ENCODE assay signal across 8 mouse cellular contexts in the genomic region with DNA sequence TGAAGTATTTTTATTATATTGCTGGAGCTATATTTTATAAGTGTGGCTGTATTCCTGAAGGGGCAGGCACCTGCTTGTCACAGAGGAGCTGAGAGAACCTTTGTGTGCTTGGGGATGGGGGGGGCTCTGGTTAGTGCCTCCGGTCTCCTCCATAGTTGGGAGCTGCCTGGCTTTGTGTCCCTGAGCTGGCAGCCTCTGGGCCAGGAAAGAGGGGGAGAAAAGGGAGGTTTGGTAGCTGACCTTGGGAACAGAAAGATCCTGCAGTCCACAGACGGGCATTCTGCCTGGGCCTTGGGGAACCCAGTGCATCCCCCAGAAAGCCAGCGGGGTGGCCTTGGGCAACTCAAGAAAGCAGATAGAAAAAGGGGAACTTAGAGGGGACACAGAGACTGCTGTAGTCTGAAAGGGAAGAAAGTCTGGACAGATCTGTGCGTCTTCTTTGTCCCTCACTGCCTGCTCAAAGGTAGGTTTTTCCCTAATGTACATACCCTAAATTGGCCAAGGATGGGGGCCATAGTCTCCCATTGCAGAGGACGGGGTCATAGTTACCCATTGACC. TPM values are rescaled to one million over a fixed set of nuclear protein-coding genes. Genes with fewer than 3 reads are reported as not detected.
DNase-seq lines count a peak whose midpoint lies in the region; ATAC-seq and TF ChIP-seq lines count a peak whose summit lies in the region.

No protein-coding gene starts in this region.

- TF ChIP-seq EP300 in liver, embryonic 14.5 days (IDR thresholded peaks at IDR 0.05; ENCODE audit: low read depth) = no peak

- H3K4me1 ChIP-seq in forebrain, embryonic 12.5 days = peaks cover 76% of the 10 kb centered on the region
- peaks cover 21 to 55% of the 10 kb centered on the region in 2 experiments for H3K4me1 ChIP-seq in liver, embryonic 14.5 days (replicated peaks; ENCODE audit: control insufficient read depth in 2 of 2, insufficient read depth in 2 of 2, low read length in 1 of 2)
- peaks cover 16% of the 10 kb centered on the region for H3K4me1 ChIP-seq in testis, adult 2 months (ENCODE audit: control insufficient read depth, insufficient read depth, low read length)
- H3K4me1 ChIP-seq in kidney, embryonic 15.5 days = peaks cover 79% of the 10 kb centered on the region
- H3K4me1 ChIP-seq in intestine, postnatal 0 days (replicated peaks; ENCODE audit: control insufficient read depth, insufficient read depth, low read length) = peaks cover 11% of the 10 kb centered on the region

- 37% methylated on average over 5 of the region's 5 CpGs for WGBS in forebrain, embryonic 12.5 days
- WGBS in liver, embryonic 14.5 days (ENCODE audit: insufficient replicate concordance) = 62% methylated on average over 5 of the region's 5 CpGs
- WGBS in kidney, embryonic 15.5 days = 79% methylated on average over 5 of the region's 5 CpGs
- 74% methylated on average over 5 of the region's 5 CpGs for WGBS in intestine, postnatal 0 days

- peak; percentile 79 for DNase-seq in ovary, postnatal 36 days (ENCODE audit: low spot score)
- no peak for DNase-seq in ovary, postnatal 14 days (ENCODE audit: low spot score)
- DNase-seq in liver, embryonic 14.5 days (ENCODE audit: low read depth in 3 of 3, low spot score in 3 of 3) = no peak
- DNase-seq in cerebellum, postnatal 25 days = no peak

- H3K9ac ChIP-seq in forebrain, embryonic 12.5 days = peak overlapping the region; percentile 96
- H3K9ac ChIP-seq in liver, embryonic 14.5 days (replicated peaks) = 0 out of 2 replicates have a peak overlapping the region, but pooled peaks have one; percentile 3
- no peak overlapping the region for H3K9ac ChIP-seq in kidney, embryonic 15.5 days
- no peak overlapping the region for H3K9ac ChIP-seq in intestine, postnatal 0 days (ENCODE audit: low read depth, low read length)

- no peak for ATAC-seq in forebrain, embryonic 12.5 days (ENCODE audit: low FRiP score)
- ATAC-seq in liver, embryonic 14.5 days (ENCODE audit: insufficient read depth) = no peak
- ATAC-seq in kidney, embryonic 15.5 days (replicated peaks; ENCODE audit: low FRiP score) = no peak
- no peak for ATAC-seq in intestine, postnatal 0 days

- no peaks in the 10 kb centered on the region for H3K27me3 ChIP-seq in forebrain, embryonic 12.5 days
- H3K27me3 ChIP-seq in liver, embryonic 14.5 days (ENCODE audit: control insufficient read depth, insufficient read depth, low read length) = no peaks in the 10 kb centered on the region
- H3K27me3 ChIP-seq in testis, adult 2 months (ENCODE audit: control insufficient read depth, insufficient read depth, low read length) = no peaks in the 10 kb centered on the region
- H3K27me3 ChIP-seq in kidney, embryonic 15.5 days = no peaks in the 10 kb centered on the region
- no peaks in the 10 kb centered on the region for H3K27me3 ChIP-seq in intestine, postnatal 0 days (replicated peaks; ENCODE audit: control insufficient read depth, insufficient read depth, low read length)

- no peaks in the 10 kb centered on the region for H3K9me3 ChIP-seq in forebrain, embryonic 12.5 days
- H3K9me3 ChIP-seq in liver, embryonic 14.5 days (ENCODE audit: control insufficient read depth, low read length) = no peaks in the 10 kb centered on the region
- no peaks in the 10 kb centered on the region for H3K9me3 ChIP-seq in kidney, embryonic 15.5 days (replicated peaks)
- H3K9me3 ChIP-seq in intestine, postnatal 0 days (ENCODE audit: control insufficient read depth) = no peaks in the 10 kb centered on the region

- H3K4me3 ChIP-seq in forebrain, embryonic 12.5 days (replicated peaks) = peak overlapping the region; percentile 61
- no peak overlapping the region for H3K4me3 ChIP-seq in liver, embryonic 14.5 days (ENCODE audit: insufficient read depth in 1 of 2, low read depth in 2 of 2, low read length in 2 of 2)
- peak overlapping the region; percentile 16; the same call in 1 of the 2 replicates for H3K4me3 ChIP-seq in testis, adult 2 months (ENCODE audit: control insufficient read depth, low read depth, low read length)
- no peak overlapping the region for H3K4me3 ChIP-seq in kidney, embryonic 15.5 days (replicated peaks)
- no peak overlapping the region for H3K4me3 ChIP-seq in intestine, postnatal 0 days (ENCODE audit: low read depth, low read length)

- H3K27ac ChIP-seq in forebrain, embryonic 12.5 days = peak overlapping the region; percentile 98
- H3K27ac ChIP-seq in liver, embryonic 14.5 days = no peak overlapping the region
- peak overlapping the region; percentile 82 for H3K27ac ChIP-seq in testis, adult 2 months (ENCODE audit: control insufficient read depth, insufficient read depth, low read depth, low read length)
- H3K27ac ChIP-seq in kidney, embryonic 15.5 days = no peak overlapping the region
- no peak overlapping the region for H3K27ac ChIP-seq in intestine, postnatal 0 days (ENCODE audit: low read depth, low read length)

- no peak for TF ChIP-seq POLR2A in testis, adult 2 months (IDR thresholded peaks at IDR 0.05; ENCODE audit: control insufficient read depth, low read depth, low read length)

- H3K36me3 ChIP-seq in forebrain, embryonic 12.5 days (replicated peaks) = 0 out of 2 replicates have a peak, but pooled peaks cover 4% of the 10 kb centered on the region
- H3K36me3 ChIP-seq in liver, embryonic 14.5 days (replicated peaks; ENCODE audit: control insufficient read depth, insufficient read depth, low read depth) = peaks cover 22% of the 10 kb centered on the region
- no peaks in the 10 kb centered on the region for H3K36me3 ChIP-seq in testis, adult 2 months (ENCODE audit: control insufficient read depth, insufficient read depth, low read length)
- H3K36me3 ChIP-seq in kidney, embryonic 15.5 days = no peaks in the 10 kb centered on the region
- no peaks in the 10 kb centered on the region for H3K36me3 ChIP-seq in intestine, postnatal 0 days (ENCODE audit: control insufficient read depth, insufficient read depth)

- H3K4me2 ChIP-seq in forebrain, embryonic 12.5 days = peak overlapping the region; percentile 92
- H3K4me2 ChIP-seq in liver, embryonic 14.5 days (ENCODE audit: low read depth) = no peak overlapping the region
- no peak overlapping the region for H3K4me2 ChIP-seq in kidney, embryonic 15.5 days
- H3K4me2 ChIP-seq in intestine, postnatal 0 days (replicated peaks; ENCODE audit: low read depth) = no peak overlapping the region

- no peak for TF ChIP-seq CTCF in liver, embryonic 14.5 days (IDR thresholded peaks at IDR 0.05; ENCODE audit: low read depth)
- TF ChIP-seq CTCF in testis, adult 2 months (IDR thresholded peaks at IDR 0.05; ENCODE audit: control insufficient read depth, insufficient read depth, insufficient replicate concordance, low read depth, low read length) = no peak
- no peak for TF ChIP-seq CTCF in intestine, postnatal 0 days (IDR thresholded peaks at IDR 0.05; ENCODE audit: low read depth)

RNA-seq across cellular contexts. Expression of a gene that starts 20.9 kb away (rescaled TPM):
- polyA plus RNA-seq in forebrain, embryonic 12.5 days (2016; fragmentation: Nextera tagmentation; extraction: Ambion mirVana) = 180 and 222 TPM in 2 replicates
- polyA plus RNA-seq in liver, embryonic 14.5 days (2012; rRNA removed) = 46.8 and 55.8 TPM in 2 replicates
- polyA plus RNA-seq in liver, embryonic 14.5 days (2014; fragmentation: Nextera tagmentation; extraction: Ambion mirVana) = 41.1 and 59.5 TPM in 2 replicates
- polyA plus RNA-seq in testis, adult 2 months (2012; rRNA removed) = 44.0 and 62.3 TPM in 2 replicates
- polyA plus RNA-seq in kidney, embryonic 15.5 days (2015; fragmentation: Nextera tagmentation; extraction: Ambion mirVana) = 41.7 and 44.8 TPM in 2 replicates
- 22.3 and 22.7 TPM in 2 replicates for polyA plus RNA-seq in intestine, postnatal 0 days (2015; fragmentation: Nextera tagmentation; extraction: Ambion mirVana)

RNA-seq across cellular contexts. Expression of a gene that starts 22.1 kb away (rescaled TPM):
- polyA plus RNA-seq in forebrain, embryonic 12.5 days (2016; fragmentation: Nextera tagmentation; extraction: Ambion mirVana) = 1.7 and 2.4 TPM in 2 replicates
- polyA plus RNA-seq in liver, embryonic 14.5 days (2012; rRNA removed) = 8.3 and 9.6 TPM in 2 replicates
- polyA plus RNA-seq in liver, embryonic 14.5 days (2014; fragmentation: Nextera tagmentation; extraction: Ambion mirVana) = 4.9 and 5.8 TPM in 2 replicates
- polyA plus RNA-seq in testis, adult 2 months (2012; rRNA removed) = 0.31 and 0.49 TPM in 2 replicates
- 4.8 TPM in 2 replicates for polyA plus RNA-seq in kidney, embryonic 15.5 days (2015; fragmentation: Nextera tagmentation; extraction: Ambion mirVana)
- polyA plus RNA-seq in intestine, postnatal 0 days (2015; fragmentation: Nextera tagmentation; extraction: Ambion mirVana) = 4.2 and 4.7 TPM in 2 replicates

RNA-seq across cellular contexts. Expression of a gene that starts 59.5 kb away (rescaled TPM):
- polyA plus RNA-seq in forebrain, embryonic 12.5 days (2016; fragmentation: Nextera tagmentation; extraction: Ambion mirVana) = 0.26 and 0.38 TPM in 2 replicates
- 0.19 and 0.21 TPM in 2 replicates for polyA plus RNA-seq in liver, embryonic 14.5 days (2012; rRNA removed)
- polyA plus RNA-seq in liver, embryonic 14.5 days (2014; fragmentation: Nextera tagmentation; extraction: Ambion mirVana) = 0.15 and 0.33 TPM in 2 replicates
- 82.6 and 87.3 TPM in 2 replicates for polyA plus RNA-seq in testis, adult 2 months (2012; rRNA removed)
- polyA plus RNA-seq in kidney, embryonic 15.5 days (2015; fragmentation: Nextera tagmentation; extraction: Ambion mirVana) = not detected in 2 replicates
- not detected in 2 replicates for polyA plus RNA-seq in intestine, postnatal 0 days (2015; fragmentation: Nextera tagmentation; extraction: Ambion mirVana)

Comparison
In these comparisons a context has a peak if more than half of its experiments do, and no peak if none do; other contexts are left out.
1. H3K27ac ChIP-seq: peak in forebrain, embryonic 12.5 days (single experiment) and testis, adult 2 months (single experiment); none in liver, embryonic 14.5 days (single experiment), kidney, embryonic 15.5 days (single experiment) and intestine, postnatal 0 days (single experiment).
2. H3K4me3 ChIP-seq: peak in forebrain, embryonic 12.5 days (single experiment) and testis, adult 2 months (single experiment); none in liver, embryonic 14.5 days (0 of 2), kidney, embryonic 15.5 days (single experiment) and intestine, postnatal 0 days (single experiment).
3. H3K9ac ChIP-seq: peak in forebrain, embryonic 12.5 days (single experiment) and liver, embryonic 14.5 days (single experiment); none in kidney, embryonic 15.5 days (single experiment) and intestine, postnatal 0 days (single experiment).
4. RNA of a gene that starts 59.5 kb away (polyA plus RNA-seq): 82.6 to 87.3 TPM in testis, adult 2 months; 0.26 to 0.38 TPM in forebrain, embryonic 12.5 days, 0.15 to 0.33 TPM in liver, embryonic 14.5 days, not detected in kidney, embryonic 15.5 days and not detected in intestine, postnatal 0 days; every median in the first group is over 10 times any median in the second.